10 mouse cellular contexts compared by ENCODE assay signal in the genomic region with DNA sequence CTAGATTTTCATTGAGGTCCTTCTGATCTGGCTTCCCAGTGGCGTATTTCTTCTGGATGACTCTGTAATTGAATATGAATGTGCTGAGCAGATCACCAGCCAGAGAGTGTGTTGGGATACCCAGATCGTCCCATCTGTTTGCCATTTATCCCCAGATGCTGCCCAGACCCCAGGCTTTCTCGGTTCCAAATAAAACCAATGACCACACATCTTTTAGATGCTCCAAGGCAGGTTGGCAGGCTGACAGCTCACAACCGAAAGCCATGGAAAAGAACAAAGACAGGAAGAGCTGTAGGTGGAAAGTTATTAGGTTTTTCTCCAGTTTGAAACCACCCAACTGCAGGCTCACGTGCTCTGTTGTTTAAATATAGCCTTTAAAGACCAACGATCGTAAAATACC.
DNase-seq lines count a peak whose midpoint lies in the region; ATAC-seq and TF ChIP-seq lines count a peak whose summit lies in the region.
"Had no signal": no experiment of that assay in that cellular context is flagged by ENCODE, and none has a peak within 500 bp of the region (broad histone marks: within the 10 kb centered on the region; RNA-seq: fewer than 3 reads in every experiment).

No protein-coding gene starts in this region.

- H3K9ac ChIP-seq in midbrain, postnatal 0 days (replicated peaks; ENCODE audit: low read length, poor library complexity, severe bottlenecking): no peak overlapping the region
- H3K9ac ChIP-seq in midbrain, embryonic 15.5 days: no peak overlapping the region
- H3K9ac ChIP-seq: hindbrain, embryonic 12.5 days had no signal

- DNase-seq in midbrain, postnatal 0 days (ENCODE audit: low spot score): peak; percentile 52
- peak; percentile 54 to 60 for DNase-seq in gastrocnemius, adult 8-10 months (ENCODE audit: low spot score in 2 of 2)
- DNase-seq in kidney, postnatal 25 days: peak; percentile 63 to 69
- DNase-seq in adipocyte (ENCODE audit: low spot score): no peak
- DNase-seq in yolk sac, embryonic 10.5 days (ENCODE audit: low spot score): no peak
- no peak for DNase-seq in c-Kit-positive CD71-positive TER-119-positive erythroid progenitor cells, embryonic 14.5 days (ENCODE audit: low spot score)

- H3K36me3 ChIP-seq in midbrain, postnatal 0 days (ENCODE audit: insufficient read depth, low read length): no peaks in the 10 kb centered on the region; the same call in 1 of the 2 replicates
- no peaks in the 10 kb centered on the region for H3K36me3 ChIP-seq in midbrain, embryonic 15.5 days (replicated peaks)
- H3K36me3 ChIP-seq: hindbrain, embryonic 12.5 days had no signal

- no peak overlapping the region for H3K27ac ChIP-seq in midbrain, postnatal 0 days (ENCODE audit: low read depth, low read length)
- no peak overlapping the region for H3K27ac ChIP-seq in midbrain, embryonic 15.5 days
- H3K27ac ChIP-seq: forebrain, embryonic 10.5 days; hindbrain, embryonic 12.5 days; macrophage had no signal

- H3K4me2 ChIP-seq in midbrain, postnatal 0 days (ENCODE audit: low read depth, low read length, poor library complexity, severe bottlenecking): no peak overlapping the region
- no peak overlapping the region for H3K4me2 ChIP-seq in midbrain, embryonic 15.5 days
- H3K4me2 ChIP-seq: hindbrain, embryonic 12.5 days had no signal

- no peaks in the 10 kb centered on the region for H3K27me3 ChIP-seq in midbrain, postnatal 0 days (ENCODE audit: insufficient read depth, low read length)
- H3K27me3 ChIP-seq in midbrain, embryonic 15.5 days (replicated peaks): no peaks in the 10 kb centered on the region
- H3K27me3 ChIP-seq: hindbrain, embryonic 12.5 days had no signal

- H3K4me3 ChIP-seq in midbrain, postnatal 0 days (ENCODE audit: low read depth, low read length): no peak overlapping the region
- H3K4me3 ChIP-seq in midbrain, embryonic 15.5 days: no peak overlapping the region
- H3K4me3 ChIP-seq: forebrain, embryonic 10.5 days; hindbrain, embryonic 12.5 days had no signal

- 81% methylated on average over 7 of the region's 7 CpGs for WGBS in midbrain, postnatal 0 days
- 84% methylated on average over 7 of the region's 7 CpGs for WGBS in midbrain, embryonic 15.5 days

- no peak for ATAC-seq in midbrain, postnatal 0 days (ENCODE audit: low FRiP score)
- ATAC-seq in midbrain, embryonic 15.5 days (replicated peaks): no peak

- no peak for TF ChIP-seq CTCF in midbrain, postnatal 0 days (IDR thresholded peaks at IDR 0.05)

- H3K9me3 ChIP-seq in midbrain, postnatal 0 days (ENCODE audit: low read length): no peaks in the 10 kb centered on the region
- H3K9me3 ChIP-seq in midbrain, embryonic 15.5 days: no peaks in the 10 kb centered on the region
- H3K9me3 ChIP-seq: hindbrain, embryonic 12.5 days had no signal

- H3K4me1 ChIP-seq in midbrain, postnatal 0 days (ENCODE audit: insufficient read depth, low read length): no peaks in the 10 kb centered on the region
- no peaks in the 10 kb centered on the region for H3K4me1 ChIP-seq in midbrain, embryonic 15.5 days
- H3K4me1 ChIP-seq: forebrain, embryonic 10.5 days; hindbrain, embryonic 12.5 days had no signal

Comparison
In these comparisons a context has a peak if more than half of its experiments do, and no peak if none do; other contexts are left out.
1. DNase-seq: peak in midbrain, postnatal 0 days (single experiment), gastrocnemius, adult 8-10 months (2 of 2) and kidney, postnatal 25 days (2 of 2); none in adipocyte (single experiment), yolk sac, embryonic 10.5 days (single experiment) and c-Kit-positive CD71-positive TER-119-positive erythroid progenitor cells, embryonic 14.5 days (single experiment).